Mouse (Mus musculus) MN1 (cell line): ENCODE measurements around the gene Aff1.

Experiments used
- DNase-seq: peaks from one replicate; pipeline ENCODE4 v3.0.0-alpha.2; 2016; ENCODE audit warnings: low spot score

Gene Aff1

DNA sequence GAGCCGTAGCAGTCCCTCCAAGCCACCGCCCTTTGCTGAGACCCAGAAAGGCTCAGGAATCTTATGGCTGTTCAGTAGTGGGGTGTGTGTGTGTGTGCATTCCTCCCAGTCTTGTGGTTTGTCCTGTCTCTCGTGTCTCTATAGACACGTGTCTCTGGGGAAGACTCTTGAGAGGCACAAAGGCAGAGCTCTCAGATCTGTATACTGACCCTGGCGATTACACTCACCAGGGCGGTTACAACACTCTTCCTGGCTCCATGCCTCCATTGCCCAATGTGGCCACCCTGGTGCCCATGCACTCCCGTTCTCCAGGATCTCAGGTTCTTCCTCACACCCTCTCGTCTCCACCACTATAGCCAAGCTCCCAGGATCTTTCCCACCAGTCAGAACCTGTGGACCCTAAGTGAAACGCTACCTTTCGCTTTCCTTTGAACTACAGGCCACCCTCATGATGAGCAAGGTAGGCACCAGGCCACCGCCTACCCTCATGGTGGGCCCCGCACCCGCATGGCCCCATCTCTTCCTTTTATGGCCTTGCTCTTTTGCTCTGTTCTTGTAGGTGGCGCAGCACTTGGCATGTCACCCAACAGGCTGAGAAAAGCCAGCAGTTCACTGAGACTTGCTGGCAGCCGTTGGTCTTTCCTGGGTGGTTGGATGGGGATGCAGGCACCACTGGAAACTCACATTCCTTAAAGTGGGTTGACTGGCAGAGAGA, 146.5 kb downstream of the Aff1 start:
- DNase-seq: no peak

- no peak for DNase-seq
Measured at GRCm38 (mm10) chr5:103839265-103839626, 147.1 kb downstream of the Aff1 start.

DNA sequence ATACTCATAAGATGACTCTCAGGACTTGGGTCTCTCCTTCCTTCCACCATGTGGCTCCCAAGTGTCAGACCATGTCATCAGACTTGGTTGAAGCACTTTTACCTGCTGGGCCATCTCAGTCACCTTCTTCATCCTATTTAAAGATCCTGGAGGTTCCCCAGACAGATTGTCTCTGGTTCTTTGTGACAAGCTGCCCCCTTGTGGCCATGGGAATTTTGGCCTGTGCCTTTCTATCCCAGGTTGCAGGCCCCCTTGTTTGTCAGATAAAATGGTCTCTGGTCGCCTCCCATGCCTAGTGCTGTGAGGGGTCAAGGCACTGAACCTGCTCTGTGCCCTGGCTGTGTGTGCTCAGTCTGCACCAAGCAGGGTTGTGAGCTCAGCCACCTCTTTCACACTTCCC, 151.8 kb downstream of the Aff1 start:
- DNase-seq: peak; percentile 31

DNA sequence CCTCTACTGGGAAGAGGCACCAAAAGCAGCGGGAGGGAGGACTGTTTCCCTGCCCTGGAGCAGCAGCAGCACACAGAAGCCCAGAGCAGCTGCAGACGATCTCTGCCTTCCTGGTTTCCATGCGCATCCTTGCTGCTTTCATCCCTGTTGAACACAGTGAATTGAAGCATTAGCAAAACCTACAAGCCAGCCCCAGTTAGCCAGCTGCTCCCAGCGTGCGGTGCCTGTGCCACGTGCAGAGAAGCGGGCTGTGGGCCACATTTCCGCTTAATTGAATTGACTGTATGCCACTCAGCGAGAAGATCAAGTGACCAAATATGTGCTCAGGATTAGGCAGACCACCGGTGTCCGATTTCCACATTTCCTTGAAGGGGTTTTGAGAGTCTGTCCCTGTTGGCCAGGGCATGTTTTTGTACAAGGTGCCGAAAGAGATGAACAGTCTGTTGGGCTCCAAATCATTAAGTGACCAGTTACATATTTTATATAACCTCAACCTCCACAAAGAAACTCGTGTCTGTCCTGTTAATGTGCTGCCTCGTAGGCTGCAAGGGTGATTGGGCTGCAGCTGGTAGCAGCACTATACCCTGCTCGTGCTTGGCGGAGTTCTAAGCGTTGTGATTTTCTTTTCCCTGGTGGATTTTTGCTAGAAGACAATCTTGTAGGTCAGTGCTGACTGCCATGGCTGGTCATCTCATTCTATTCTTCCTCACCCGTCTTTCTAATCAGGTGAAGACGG, 153.4 kb downstream of the Aff1 start:
- DNase-seq: no peak

DNA sequence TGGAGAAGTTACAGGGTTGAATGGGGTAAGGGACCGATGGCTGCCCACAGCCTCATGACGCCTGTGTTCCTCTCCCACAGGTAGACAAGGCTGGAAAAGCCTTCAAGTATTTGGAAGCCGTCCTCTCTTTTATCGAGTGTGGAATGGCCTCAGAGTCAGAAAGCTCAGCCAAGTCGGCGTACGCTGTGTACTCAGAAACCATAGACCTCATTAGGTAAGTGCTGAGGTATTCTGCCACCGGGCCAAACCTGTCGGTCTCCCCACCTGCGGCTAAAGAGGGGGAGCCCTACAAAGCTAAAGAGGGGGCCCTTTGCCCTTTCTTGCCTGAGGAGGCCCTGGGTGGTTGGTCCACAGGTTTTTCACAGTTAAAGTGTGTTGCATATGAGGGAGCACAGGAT, 154.0 kb downstream of the Aff1 start:
- no peak for DNase-seq

DNA sequence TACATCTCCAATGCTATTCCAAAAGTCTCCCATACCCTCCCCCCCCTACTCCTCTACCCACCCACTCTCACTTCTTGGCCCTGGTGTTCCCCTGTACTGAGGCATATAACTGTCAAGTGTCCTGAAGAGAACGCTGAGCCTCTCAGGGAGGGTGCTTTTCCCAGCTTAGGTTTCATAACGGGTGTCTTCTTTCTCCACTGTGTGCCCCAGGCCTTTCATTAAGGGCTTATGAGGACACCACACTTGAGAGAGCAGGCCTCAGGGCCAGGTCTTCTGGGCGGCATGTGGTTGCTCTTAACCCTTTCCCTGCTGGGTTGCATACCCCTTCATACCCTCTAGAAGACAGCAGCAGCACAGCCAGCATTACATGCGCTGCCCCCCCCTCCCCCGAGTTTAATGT, 154.4 kb downstream of the Aff1 start:
- no peak for DNase-seq

- DNase-seq: no peak
Measured at GRCm38 (mm10) chr5:103848546-103848945, 156.4 kb downstream of the Aff1 start.

- no peak for DNase-seq
Measured at GRCm38 (mm10) chr5:103852756-103853549, 160.8 kb downstream of the Aff1 start.

DNA sequence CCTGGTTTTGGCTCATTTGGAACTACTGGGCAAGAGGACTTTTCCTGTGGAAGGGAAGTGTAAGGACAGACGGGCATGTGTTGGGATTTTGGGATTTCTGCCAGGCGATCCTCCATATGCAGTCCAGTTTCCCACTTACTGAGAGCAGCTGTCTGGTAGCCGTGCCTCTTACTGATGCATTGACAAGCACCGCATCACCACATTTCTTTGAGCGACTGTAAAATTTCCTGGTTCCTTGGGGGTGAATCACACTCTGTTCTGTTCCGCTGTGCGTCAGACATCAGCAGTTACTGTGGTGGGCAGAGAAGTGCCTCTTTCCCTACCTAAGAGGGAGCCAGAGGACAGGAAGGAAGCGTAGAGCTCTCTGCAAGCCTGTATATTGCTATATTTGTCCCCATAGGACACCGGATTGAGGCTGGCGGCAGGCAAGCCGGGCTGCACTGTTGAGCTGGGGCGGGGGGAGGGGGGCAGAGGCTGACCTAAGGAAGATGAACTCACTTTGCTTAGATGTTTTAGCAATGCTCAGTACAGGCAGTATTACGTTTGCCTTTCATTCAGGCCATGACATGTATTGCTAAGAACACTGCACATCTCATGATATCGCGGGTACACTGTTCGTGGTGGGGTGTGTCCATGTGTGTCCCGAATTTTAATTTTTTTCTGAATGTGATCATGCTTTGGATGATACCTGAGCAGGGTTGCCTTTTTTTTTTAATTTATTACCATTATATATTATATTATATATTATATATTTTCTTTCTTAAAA, 162.1 kb downstream of the Aff1 start:
- no peak for DNase-seq

DNA sequence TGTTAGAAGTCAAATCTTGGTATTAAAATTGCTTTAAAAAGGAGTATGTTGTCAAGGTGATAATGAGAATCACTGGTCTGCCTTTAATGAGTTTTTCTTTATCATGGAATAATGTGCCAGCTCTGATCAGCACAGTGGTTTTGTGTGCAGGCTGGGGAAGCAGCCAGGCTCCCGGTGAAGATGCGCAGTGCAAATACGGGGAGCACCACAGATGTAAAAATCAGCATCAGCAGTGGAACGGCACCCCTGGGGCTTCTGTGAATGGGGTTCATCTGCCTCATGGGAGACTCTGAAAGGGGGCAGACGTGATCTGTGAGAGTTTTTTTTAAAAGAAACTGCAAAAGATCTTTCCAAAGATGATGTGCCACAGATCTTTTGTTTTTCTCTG, 162.6 kb downstream of the Aff1 start:
- DNase-seq: no peak

- DNase-seq: no peak
Measured at GRCm38 (mm10) chr5:103855483-103856211, 163.5 kb downstream of the Aff1 start.

DNA sequence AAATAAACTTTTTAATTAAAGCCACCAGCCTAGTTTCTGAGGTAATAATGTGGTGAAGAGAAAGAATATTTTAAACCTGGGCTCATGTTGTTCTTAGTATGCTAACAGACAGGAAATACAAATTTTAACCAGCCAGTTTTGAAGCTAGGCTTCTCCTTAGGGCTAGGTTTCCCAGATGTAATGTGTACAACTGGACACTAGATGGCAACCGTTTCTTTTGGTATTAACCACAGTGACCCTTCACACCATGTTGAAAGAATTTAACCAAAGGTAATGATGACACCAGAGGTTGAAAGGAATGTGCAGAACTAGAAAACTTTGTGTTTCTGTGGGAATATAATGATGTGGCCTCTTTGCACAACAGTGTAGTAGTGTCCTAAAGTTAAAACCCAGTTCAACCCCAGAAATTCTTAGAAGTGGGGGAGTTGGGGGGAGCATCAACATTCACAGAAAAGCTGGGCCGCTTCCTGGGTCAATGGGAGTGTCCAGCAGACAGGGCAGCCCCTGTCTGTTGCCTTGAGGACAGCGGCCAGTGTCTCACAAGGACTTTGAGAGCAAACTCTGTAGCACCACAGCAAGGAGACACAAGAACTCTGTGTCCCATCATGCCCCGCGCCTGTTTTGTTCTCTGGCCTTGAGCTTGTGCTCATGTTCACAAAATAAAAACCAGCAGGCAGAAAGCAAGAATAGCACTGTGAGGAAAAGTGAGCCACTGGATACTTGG, 164.3 kb downstream of the Aff1 start:
- DNase-seq: peak; percentile 73

DNA sequence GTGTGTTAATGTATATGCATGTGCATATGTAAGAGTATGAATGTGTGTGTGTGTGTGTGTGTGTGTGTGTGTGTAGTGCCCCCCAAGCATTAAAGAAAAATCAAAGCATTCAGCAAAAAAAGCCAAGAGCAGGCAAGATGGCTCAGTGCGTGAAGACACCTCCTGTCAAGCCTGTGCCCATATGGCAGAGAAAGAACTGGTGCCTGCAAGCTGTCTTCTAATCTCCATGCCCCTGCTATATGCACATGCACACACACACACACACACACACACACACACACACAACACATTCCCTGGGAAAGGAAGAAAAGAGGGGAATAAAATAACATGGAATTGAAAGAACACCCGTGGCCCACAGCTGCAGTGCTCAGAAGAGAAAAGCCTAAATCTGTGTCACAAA, 165.0 kb downstream of the Aff1 start:
- DNase-seq: no peak

GRCm38 (mm10) chr5:103860622-103861021, 168.4 kb downstream of the Aff1 start:
- DNase-seq: no peak

- no peak for DNase-seq
Measured at GRCm38 (mm10) chr5:103863759-103864158, 171.6 kb downstream of the Aff1 start.

GRCm38 (mm10) chr5:103889766-103890165, 197.6 kb downstream of the Aff1 start:
- no peak for DNase-seq

DNA sequence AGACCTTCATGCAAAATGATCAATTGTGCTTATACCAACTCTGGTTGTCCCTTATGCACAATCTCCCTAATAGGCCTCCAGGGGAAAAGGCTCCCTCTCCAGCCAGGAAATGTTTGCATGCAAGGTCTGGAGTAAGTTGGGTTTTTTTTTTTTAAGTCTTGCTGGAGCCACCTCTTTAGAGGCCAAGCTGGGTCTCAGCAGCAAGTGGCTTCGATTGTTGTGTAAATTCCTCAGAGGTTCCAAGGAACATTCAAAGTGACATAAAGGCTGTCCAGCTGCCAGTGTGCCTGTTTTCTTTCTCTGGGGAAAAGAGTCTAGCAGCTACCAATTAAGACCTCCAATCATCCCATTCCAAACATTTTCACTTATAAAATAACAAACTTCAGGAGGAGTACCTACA, 206.1 kb downstream of the Aff1 start:
- DNase-seq: no peak
